ENCODE assay signal across 10 mouse cellular contexts in the genomic region with DNA sequence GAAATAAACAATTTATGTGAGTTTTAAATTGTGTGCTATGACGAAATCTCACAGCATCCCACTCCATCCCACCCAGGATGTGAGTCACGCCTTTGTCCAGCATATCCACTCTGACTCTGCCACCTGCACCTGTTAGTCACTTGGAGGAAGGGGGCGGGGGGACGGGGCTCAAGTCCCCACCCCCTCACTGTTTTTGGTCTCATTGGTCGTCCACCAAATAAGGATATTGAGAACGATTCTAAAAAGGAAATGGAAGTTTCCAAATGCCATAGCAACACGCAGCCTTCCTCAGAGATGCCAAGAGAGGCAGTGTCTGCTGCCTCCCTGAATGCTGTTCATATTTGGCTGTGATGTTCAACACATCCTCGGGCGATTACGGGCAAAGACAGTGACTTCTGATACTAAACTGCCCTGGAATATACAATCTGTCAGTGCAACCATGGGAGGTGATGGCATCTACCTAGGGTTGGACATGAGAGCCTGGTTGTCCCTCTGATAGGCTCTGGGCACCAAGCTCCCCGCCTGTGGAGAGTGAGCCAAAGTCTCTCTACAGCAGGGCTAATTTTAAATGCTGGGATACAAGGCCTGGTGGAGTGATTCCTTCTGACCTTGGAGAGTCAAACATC. TPM values are rescaled to one million over a fixed set of nuclear protein-coding genes. Genes with fewer than 3 reads are reported as not detected.
A peak's percentile ranks its signal among the peaks of the same experiment; 100 is the strongest.
DNase-seq lines count a peak whose midpoint lies in the region; ATAC-seq and TF ChIP-seq lines count a peak whose summit lies in the region.
"Had no signal": no experiment of that assay in that cellular context is flagged by ENCODE, and none has a peak within 500 bp of the region (broad histone marks: within the 10 kb centered on the region; RNA-seq: fewer than 3 reads in every experiment).

No protein-coding gene starts in this region.

- no peak overlapping the region for H3K9ac ChIP-seq in forebrain, postnatal 0 days
- no peak overlapping the region for H3K9ac ChIP-seq in liver, postnatal 0 days (replicated peaks)
- no peak overlapping the region for H3K9ac ChIP-seq in hindbrain, postnatal 0 days (replicated peaks; ENCODE audit: low read length)
- no peak overlapping the region for H3K9ac ChIP-seq in kidney, embryonic 16.5 days (replicated peaks; ENCODE audit: low read length)
- H3K9ac ChIP-seq: limb, embryonic 12.5 days had no signal

- H3K4me1 ChIP-seq in forebrain, postnatal 0 days (ENCODE audit: insufficient read depth): 0 out of 2 replicates have a peak, but pooled peaks cover 6% of the 10 kb centered on the region
- H3K4me1 ChIP-seq in forebrain, embryonic 10.5 days: peaks cover 14% of the 10 kb centered on the region
- H3K4me1 ChIP-seq in liver, postnatal 0 days (ENCODE audit: insufficient read depth): peaks cover 39% of the 10 kb centered on the region
- 0 out of 2 replicates have a peak, but pooled peaks cover 6% of the 10 kb centered on the region for H3K4me1 ChIP-seq in hindbrain, postnatal 0 days (ENCODE audit: insufficient read depth, low read length)
- H3K4me1 ChIP-seq in kidney, embryonic 16.5 days (ENCODE audit: insufficient read depth, low read length): no peaks in the 10 kb centered on the region
- H3K4me1 ChIP-seq: limb, embryonic 12.5 days had no signal

- intact Hi-C loops in heart, postnatal 10 days (cut with DNase I): no loop called here

- 76% methylated on average over 11 of the region's 11 CpGs for WGBS in forebrain, postnatal 0 days
- WGBS in forebrain, embryonic 10.5 days: 91% methylated on average over 11 of the region's 11 CpGs
- WGBS in liver, postnatal 0 days (ENCODE audit: insufficient replicate concordance): 83% methylated on average over 11 of the region's 11 CpGs
- 84% methylated on average over 11 of the region's 11 CpGs for WGBS in hindbrain, postnatal 0 days
- 86% methylated on average over 11 of the region's 11 CpGs for WGBS in kidney, embryonic 16.5 days

- peak; percentile 55; the same call in 1 of the 2 replicates for ATAC-seq in forebrain, postnatal 0 days
- no peak for ATAC-seq in liver, postnatal 0 days
- ATAC-seq in hindbrain, postnatal 0 days: no peak
- ATAC-seq in kidney, embryonic 16.5 days (ENCODE audit: low FRiP score, low TSS enrichment): no peak
- ATAC-seq: midbrain, embryonic 16.5 days had no signal

- no peaks in the 10 kb centered on the region for H3K27me3 ChIP-seq in forebrain, postnatal 0 days (ENCODE audit: insufficient read depth, low read length)
- peaks cover 2% of the 10 kb centered on the region; the same call in 1 of the 2 replicates for H3K27me3 ChIP-seq in forebrain, embryonic 10.5 days (ENCODE audit: poor library complexity, severe bottlenecking)
- no peaks in the 10 kb centered on the region for H3K27me3 ChIP-seq in liver, postnatal 0 days (ENCODE audit: insufficient read depth, low read length)
- no peaks in the 10 kb centered on the region for H3K27me3 ChIP-seq in hindbrain, postnatal 0 days (ENCODE audit: insufficient read depth, low read length)
- H3K27me3 ChIP-seq in kidney, embryonic 16.5 days (ENCODE audit: insufficient read depth, low read length): no peaks in the 10 kb centered on the region
- H3K27me3 ChIP-seq: limb, embryonic 12.5 days had no signal

- no peaks in the 10 kb centered on the region for H3K36me3 ChIP-seq in forebrain, postnatal 0 days (ENCODE audit: insufficient read depth)
- H3K36me3 ChIP-seq in forebrain, embryonic 10.5 days (replicated peaks): no peaks in the 10 kb centered on the region
- H3K36me3 ChIP-seq in liver, postnatal 0 days (replicated peaks; ENCODE audit: insufficient read depth, low read length): no peaks in the 10 kb centered on the region
- H3K36me3 ChIP-seq in hindbrain, postnatal 0 days (ENCODE audit: insufficient read depth, low read length): no peaks in the 10 kb centered on the region
- no peaks in the 10 kb centered on the region for H3K36me3 ChIP-seq in kidney, embryonic 16.5 days (ENCODE audit: insufficient read depth, low read length)
- H3K36me3 ChIP-seq: limb, embryonic 12.5 days had no signal

- peak overlapping the region; percentile 70 for H3K27ac ChIP-seq in forebrain, postnatal 0 days (ENCODE audit: low read depth, low read length)
- no peak overlapping the region for H3K27ac ChIP-seq in forebrain, embryonic 10.5 days
- 0 out of 2 replicates have a peak overlapping the region, but pooled peaks have one; percentile 6 for H3K27ac ChIP-seq in liver, postnatal 0 days (ENCODE audit: low read depth)
- H3K27ac ChIP-seq in hindbrain, postnatal 0 days: no peak overlapping the region
- H3K27ac ChIP-seq in kidney, embryonic 16.5 days (ENCODE audit: low read length): no peak overlapping the region
- H3K27ac ChIP-seq: limb, embryonic 12.5 days had no signal

- no peak overlapping the region for H3K4me2 ChIP-seq in forebrain, postnatal 0 days (ENCODE audit: low read depth)
- no peak overlapping the region for H3K4me2 ChIP-seq in liver, postnatal 0 days (ENCODE audit: low read depth, low read length)
- H3K4me2 ChIP-seq in hindbrain, postnatal 0 days (ENCODE audit: low read depth, low read length): no peak overlapping the region
- no peak overlapping the region for H3K4me2 ChIP-seq in kidney, embryonic 16.5 days (replicated peaks; ENCODE audit: low read depth, low read length)
- H3K4me2 ChIP-seq: limb, embryonic 12.5 days had no signal

- TF ChIP-seq CTCF in forebrain, postnatal 0 days (IDR thresholded peaks at IDR 0.05; ENCODE audit: low read depth): no peak
- no peak for TF ChIP-seq CTCF in liver, postnatal 0 days (IDR thresholded peaks at IDR 0.05; ENCODE audit: low read depth)
- TF ChIP-seq CTCF in hindbrain, postnatal 0 days (IDR thresholded peaks at IDR 0.05; ENCODE audit: low read depth): no peak

- DNase-seq in forebrain, postnatal 0 days: peak; percentile 43
- no peak for DNase-seq in forebrain, embryonic 10.5 days (ENCODE audit: extremely low spot score, low spot score)
- peak; percentile 81 for DNase-seq in cerebellum, adult 9-11 months
- DNase-seq in heart, postnatal 10 days: peak; percentile 70 to 72
- DNase-seq in liver, postnatal 0 days: no peak
- no peak for DNase-seq in hindbrain, postnatal 0 days (ENCODE audit: low spot score)
- no peak for DNase-seq in urinary bladder, postnatal 14 days (ENCODE audit: low spot score)

- H3K4me3 ChIP-seq in forebrain, postnatal 0 days (ENCODE audit: low read depth, low read length): no peak overlapping the region
- H3K4me3 ChIP-seq in forebrain, embryonic 10.5 days: no peak overlapping the region
- no peak overlapping the region for H3K4me3 ChIP-seq in liver, postnatal 0 days (ENCODE audit: low read depth, low read length)
- no peak overlapping the region for H3K4me3 ChIP-seq in hindbrain, postnatal 0 days (ENCODE audit: low read length)
- no peak overlapping the region for H3K4me3 ChIP-seq in kidney, embryonic 16.5 days (ENCODE audit: low read length)
- H3K4me3 ChIP-seq: limb, embryonic 12.5 days had no signal

- TF ChIP-seq EP300 in liver, postnatal 0 days (IDR thresholded peaks at IDR 0.05; ENCODE audit: low read depth): no peak

- H3K9me3 ChIP-seq in forebrain, postnatal 0 days (ENCODE audit: low read length): no peaks in the 10 kb centered on the region
- H3K9me3 ChIP-seq in forebrain, embryonic 10.5 days: no peaks in the 10 kb centered on the region
- H3K9me3 ChIP-seq in liver, postnatal 0 days (ENCODE audit: low read length): no peaks in the 10 kb centered on the region
- no peaks in the 10 kb centered on the region for H3K9me3 ChIP-seq in hindbrain, postnatal 0 days (ENCODE audit: low read length)
- H3K9me3 ChIP-seq in kidney, embryonic 16.5 days (ENCODE audit: low read length): no peaks in the 10 kb centered on the region
- H3K9me3 ChIP-seq: limb, embryonic 12.5 days had no signal

RNA-seq across cellular contexts. Expression of gene Gfod1, which starts 41.7 kb away (rescaled TPM):
- total RNA-seq in forebrain, postnatal 0 days (2014; rRNA removed): 16.6 and 18.6 TPM in 2 replicates
- 3.0 and 3.9 TPM in 2 replicates for polyA plus RNA-seq in forebrain, postnatal 0 days (2015; fragmentation: Nextera tagmentation; extraction: Ambion mirVana)
- polyA plus RNA-seq in forebrain, embryonic 10.5 days (2016; fragmentation: Nextera tagmentation; extraction: Ambion mirVana): 0.18 and 0.22 TPM in 2 replicates
- 10 to 100 TPM; 28.8 to 34.0 TPM for total RNA-seq in heart, postnatal 10 days (2021)
- 0.58 and 0.81 TPM in 2 replicates for polyA plus RNA-seq in liver, postnatal 0 days (2015; fragmentation: Nextera tagmentation; extraction: Ambion mirVana)
- total RNA-seq in hindbrain, postnatal 0 days (2014; rRNA removed): 26.3 and 26.9 TPM in 2 replicates
- 2.6 and 2.7 TPM in 2 replicates for polyA plus RNA-seq in hindbrain, postnatal 0 days (2015; fragmentation: Nextera tagmentation; extraction: Ambion mirVana)
- 0.24 and 0.36 TPM in 2 replicates for polyA plus RNA-seq in kidney, embryonic 16.5 days (2015; fragmentation: Nextera tagmentation; extraction: Ambion mirVana)

Comparison
In these comparisons a context has a peak if more than half of its experiments do, and no peak if none do; other contexts are left out.
1. DNase-seq: peak in forebrain, postnatal 0 days (single experiment), cerebellum, adult 9-11 months (single experiment) and heart, postnatal 10 days (2 of 2); none in forebrain, embryonic 10.5 days (single experiment), liver, postnatal 0 days (single experiment), hindbrain, postnatal 0 days (single experiment) and urinary bladder, postnatal 14 days (single experiment).
2. H3K27ac ChIP-seq: peak in forebrain, postnatal 0 days (single experiment) and liver, postnatal 0 days (single experiment); none in forebrain, embryonic 10.5 days (single experiment), hindbrain, postnatal 0 days (single experiment) and kidney, embryonic 16.5 days (single experiment).